Mouse (Mus musculus) bone marrow, adult 2 months (tissue): Measurements from ENCODE around the gene Kiss1r.

Experiments used
- CTCF ChIP-seq: fragments of 200-500 bp; IDR thresholded peaks from 2 replicates; pipeline ENCODE4 v1.5.1; 2011; ENCODE audit warnings: low read length, control low read depth; ENCODE audit not compliant: control insufficient read depth, insufficient read depth
- POLR2A ChIP-seq: fragments of 200-500 bp; IDR thresholded peaks from 2 replicates; pipeline ENCODE4 v1.6.1; 2011; ENCODE audit warnings: low read depth, mild to moderate bottlenecking, control low read depth, low read length, borderline replicate concordance; ENCODE audit not compliant: control insufficient read depth

DNA sequence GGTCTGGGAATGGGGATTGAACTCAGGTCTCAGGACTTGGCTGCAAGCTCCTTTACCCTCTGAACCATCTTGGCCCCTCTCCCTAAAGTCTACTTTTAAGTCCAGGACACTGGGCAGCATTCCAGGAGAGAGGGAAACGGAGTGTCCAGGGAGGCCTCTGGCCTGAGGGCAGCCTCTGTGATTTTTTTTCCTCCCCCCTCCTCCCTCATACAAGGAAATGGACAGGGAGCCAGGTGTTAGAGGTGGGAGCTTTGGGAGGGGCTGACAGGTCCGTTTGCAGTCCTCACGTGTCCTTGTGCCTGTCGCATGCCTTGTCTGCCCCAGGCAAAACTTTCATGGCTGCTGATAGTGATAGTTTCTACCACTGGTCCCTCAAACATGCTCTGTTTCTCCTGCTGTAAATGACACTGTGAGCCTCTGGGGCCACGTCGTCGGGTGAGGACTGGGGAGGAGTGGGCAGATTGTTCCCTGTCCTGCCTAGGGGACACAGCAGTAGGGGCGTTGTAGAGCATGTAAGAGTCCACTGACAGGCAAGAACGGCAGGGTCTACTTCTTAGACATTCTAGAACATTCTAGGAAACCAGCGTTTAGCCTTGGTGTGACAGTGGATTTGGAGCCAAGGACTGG, 19.6 kb downstream of the Kiss1r start:
- no peak for TF ChIP-seq POLR2A
- TF ChIP-seq CTCF, result no peak
